Mouse (Mus musculus): ENCODE measurements at regions not wholly inside any gene's neighbourhood (a gene's known extent, or its start where the extent isn't known, plus 50 kb on each side); places are given as distances from the start of the nearest gene placed in this dataset.

- Histone ChIP-seq H3K27ac (ENCODE audit: low read depth, low read length) (peak overlapping the region; percentile 55; the same call in 1 of the 2 replicates), H3K4me1 (ENCODE audit: control insufficient read depth, insufficient read depth, low read length) (no peaks in the 10 kb centered on the region)
- WGBS, result 72% methylated on average over 7 of the region's 7 CpGs
These were observed 534.5 kb upstream of the Btbd3 start for GRCm38 (mm10) chr2:137721767-137722424.

GRCm38 (mm10) chr2:137715891-137716290 lies 540.5 kb upstream of the Btbd3 start:
- Histone ChIP-seq H3K9ac (ENCODE audit: low read depth, low read length) (no peak overlapping the region), H3K4me3 (ENCODE audit: low read length) (no peak overlapping the region), H3K4me2 (replicated peaks; ENCODE audit: low read depth, low read length) (no peak overlapping the region), H3K9me3 (ENCODE audit: control insufficient read depth, low read length) (no peaks in the 10 kb centered on the region), H3K4me1 (ENCODE audit: control insufficient read depth, insufficient read depth, low read length) (no peaks in the 10 kb centered on the region), H3K36me3 (ENCODE audit: control insufficient read depth, insufficient read depth, low read length) (no peaks in the 10 kb centered on the region), H3K27ac (ENCODE audit: low read depth, low read length) (no peak overlapping the region), H3K27me3 (ENCODE audit: control insufficient read depth, insufficient read depth, low read length) (no peaks in the 10 kb centered on the region)
- WGBS, result 61% methylated on average over 2 of the region's 2 CpGs
- ATAC-seq (ENCODE audit: low FRiP score, low TSS enrichment), result peak; percentile 87; the same call in 1 of the 2 replicates

More at GRCm38 (mm10) chr2:137721767-137722424, 534.5 kb upstream of the Btbd3 start:
- no peak overlapping the region for H3K9ac ChIP-seq (ENCODE audit: low read depth, low read length)
- no peak overlapping the region for H3K4me3 ChIP-seq (ENCODE audit: low read length)
- no peak overlapping the region for H3K4me2 ChIP-seq (replicated peaks; ENCODE audit: low read depth, low read length)
- no peaks in the 10 kb centered on the region for H3K36me3 ChIP-seq (ENCODE audit: control insufficient read depth, insufficient read depth, low read length)
- H3K27me3 ChIP-seq (ENCODE audit: control insufficient read depth, insufficient read depth, low read length), result no peaks in the 10 kb centered on the region
- H3K9me3 ChIP-seq (ENCODE audit: control insufficient read depth, low read length), result no peaks in the 10 kb centered on the region
- peak; percentile 73; the same call in 1 of the 2 replicates for ATAC-seq (ENCODE audit: low FRiP score, low TSS enrichment)

GRCm38 (mm10) chr2:137706528-137706988 lies 549.8 kb upstream of the Btbd3 start:
- Histone ChIP-seq H3K4me1 (ENCODE audit: control insufficient read depth, insufficient read depth, low read length) (peaks cover 10% of the 10 kb centered on the region), H3K27ac (ENCODE audit: low read depth, low read length) (no peak overlapping the region), H3K27me3 (ENCODE audit: control insufficient read depth, insufficient read depth, low read length) (no peaks in the 10 kb centered on the region), H3K9ac (ENCODE audit: low read depth, low read length) (no peak overlapping the region), H3K36me3 (ENCODE audit: control insufficient read depth, insufficient read depth, low read length) (no peaks in the 10 kb centered on the region), H3K4me3 (ENCODE audit: low read length) (no peak overlapping the region), H3K9me3 (ENCODE audit: control insufficient read depth, low read length) (no peaks in the 10 kb centered on the region), H3K4me2 (replicated peaks; ENCODE audit: low read depth, low read length) (peak overlapping the region; percentile 4; the same call in 1 of the 2 replicates)
- ATAC-seq (ENCODE audit: low FRiP score, low TSS enrichment), result no peak
- 5% methylated on average over 4 of the region's 4 CpGs for WGBS

- Histone ChIP-seq H3K36me3 (ENCODE audit: control insufficient read depth, insufficient read depth, low read length) (no peaks in the 10 kb centered on the region), H3K9ac (ENCODE audit: low read depth, low read length) (no peak overlapping the region), H3K27me3 (ENCODE audit: control insufficient read depth, insufficient read depth, low read length) (no peaks in the 10 kb centered on the region), H3K4me3 (ENCODE audit: low read length) (no peak overlapping the region), H3K4me2 (replicated peaks; ENCODE audit: low read depth, low read length) (peak overlapping the region; percentile 4; the same call in 1 of the 2 replicates), H3K4me1 (ENCODE audit: control insufficient read depth, insufficient read depth, low read length) (peaks cover 10% of the 10 kb centered on the region), H3K27ac (ENCODE audit: low read depth, low read length) (no peak overlapping the region), H3K9me3 (ENCODE audit: control insufficient read depth, low read length) (no peaks in the 10 kb centered on the region)
- WGBS, result 49% methylated on average over 14 of the region's 14 CpGs
- ATAC-seq (ENCODE audit: low FRiP score, low TSS enrichment), result peak; percentile 62; the same call in 1 of the 2 replicates
These were observed 550.5 kb upstream of the Btbd3 start for GRCm38 (mm10) chr2:137705724-137706422.

- H3K4me1 ChIP-seq (ENCODE audit: control insufficient read depth, insufficient read depth, low read length), result peaks cover 10% of the 10 kb centered on the region
- no peak overlapping the region for H3K9ac ChIP-seq (ENCODE audit: low read depth, low read length)
- 54% methylated on average over 12 of the region's 12 CpGs for WGBS
- no peak overlapping the region for H3K4me3 ChIP-seq (ENCODE audit: low read length)
- no peaks in the 10 kb centered on the region for H3K36me3 ChIP-seq (ENCODE audit: control insufficient read depth, insufficient read depth, low read length)
- H3K27ac ChIP-seq (ENCODE audit: low read depth, low read length), result peak overlapping the region; percentile 62; the same call in 1 of the 2 replicates
- no peaks in the 10 kb centered on the region for H3K27me3 ChIP-seq (ENCODE audit: control insufficient read depth, insufficient read depth, low read length)
- H3K9me3 ChIP-seq (ENCODE audit: control insufficient read depth, low read length), result no peaks in the 10 kb centered on the region
- peak; percentile 66; the same call in 1 of the 2 replicates for ATAC-seq (ENCODE audit: low FRiP score, low TSS enrichment)
- no peak overlapping the region for H3K4me2 ChIP-seq (replicated peaks; ENCODE audit: low read depth, low read length)
These were observed 551.2 kb upstream of the Btbd3 start for GRCm38 (mm10) chr2:137704948-137705723.

GRCm38 (mm10) chr2:137704565-137704947 lies 551.8 kb upstream of the Btbd3 start:
- H3K9ac ChIP-seq (ENCODE audit: low read depth, low read length), result no peak overlapping the region
- no peak overlapping the region for H3K4me2 ChIP-seq (replicated peaks; ENCODE audit: low read depth, low read length)
- H3K36me3 ChIP-seq (ENCODE audit: control insufficient read depth, insufficient read depth, low read length), result no peaks in the 10 kb centered on the region
- 51% methylated on average over 6 of the region's 6 CpGs for WGBS
- peaks cover 10% of the 10 kb centered on the region for H3K4me1 ChIP-seq (ENCODE audit: control insufficient read depth, insufficient read depth, low read length)
- no peak overlapping the region for H3K4me3 ChIP-seq (ENCODE audit: low read length)
- H3K9me3 ChIP-seq (ENCODE audit: control insufficient read depth, low read length), result no peaks in the 10 kb centered on the region
- H3K27ac ChIP-seq (ENCODE audit: low read depth, low read length), result peak overlapping the region; percentile 62; the same call in 1 of the 2 replicates
- ATAC-seq (ENCODE audit: low FRiP score, low TSS enrichment), result peak; percentile 58; the same call in 1 of the 2 replicates
- no peaks in the 10 kb centered on the region for H3K27me3 ChIP-seq (ENCODE audit: control insufficient read depth, insufficient read depth, low read length)

- no peak overlapping the region for H3K4me3 ChIP-seq (ENCODE audit: low read length)
- peak overlapping the region; percentile 17; the same call in 1 of the 2 replicates for H3K27ac ChIP-seq (ENCODE audit: low read depth, low read length)
- no peak overlapping the region for H3K4me2 ChIP-seq (replicated peaks; ENCODE audit: low read depth, low read length)
- no peaks in the 10 kb centered on the region for H3K36me3 ChIP-seq (ENCODE audit: control insufficient read depth, insufficient read depth, low read length)
- H3K4me1 ChIP-seq (ENCODE audit: control insufficient read depth, insufficient read depth, low read length), result peaks cover 10% of the 10 kb centered on the region
- 58% methylated on average over 3 of the region's 3 CpGs for WGBS
- peak; percentile 63; the same call in 1 of the 2 replicates for ATAC-seq (ENCODE audit: low FRiP score, low TSS enrichment)
- no peak overlapping the region for H3K9ac ChIP-seq (ENCODE audit: low read depth, low read length)
- H3K9me3 ChIP-seq (ENCODE audit: control insufficient read depth, low read length), result no peaks in the 10 kb centered on the region
- H3K27me3 ChIP-seq (ENCODE audit: control insufficient read depth, insufficient read depth, low read length), result no peaks in the 10 kb centered on the region
These were observed 552.3 kb upstream of the Btbd3 start for GRCm38 (mm10) chr2:137704051-137704450.

GRCm38 (mm10) chr2:137695885-137696284 lies 560.5 kb upstream of the Btbd3 start:
- H3K9ac ChIP-seq (ENCODE audit: low read depth, low read length), result no peak overlapping the region
- H3K27me3 ChIP-seq (ENCODE audit: control insufficient read depth, insufficient read depth, low read length), result no peaks in the 10 kb centered on the region
- H3K4me2 ChIP-seq (replicated peaks; ENCODE audit: low read depth, low read length), result no peak overlapping the region
- H3K9me3 ChIP-seq (ENCODE audit: control insufficient read depth, low read length), result no peaks in the 10 kb centered on the region
- no peaks in the 10 kb centered on the region for H3K36me3 ChIP-seq (ENCODE audit: control insufficient read depth, insufficient read depth, low read length)
- H3K4me3 ChIP-seq (ENCODE audit: low read length), result no peak overlapping the region
- ATAC-seq (ENCODE audit: low FRiP score, low TSS enrichment), result no peak
- no peaks in the 10 kb centered on the region for H3K4me1 ChIP-seq (ENCODE audit: control insufficient read depth, insufficient read depth, low read length)
- no peak overlapping the region for H3K27ac ChIP-seq (ENCODE audit: low read depth, low read length)
- 94% methylated on average over 5 of the region's 5 CpGs for WGBS

All from kidney, embryonic 14.5 days (tissue).